Mouse (Mus musculus) forebrain, embryonic 12.5 days (tissue): ENCODE results near the gene Tnip1. TPM values are rescaled to one million over a fixed set of nuclear protein-coding genes. Genes with fewer than 3 reads are reported as not detected.
"Not testable (repeated sequence)": the region's sequence is repeated elsewhere in the genome, so short reads cannot be mapped to it uniquely, and the experiment has no call there.

Experiments used
- ATAC-seq: fragments of 200-750 bp; cut with Nextera tagmentation; 2 replicates; pipeline ENCODE4 v1.8.0; 2017; ENCODE audit warnings: moderate TSS enrichment; ENCODE audit not compliant: low FRiP score
- H3K27ac ChIP-seq: fragments of 300-500 bp; sonication (generic); 2 replicates; pipeline ENCODE4 v1.5.1; 2016; ENCODE audit warnings: mild to moderate bottlenecking
- H3K27me3 ChIP-seq: fragments of 300-500 bp; sonication (generic); 2 replicates; pipeline ENCODE4 v1.6.1; 2016; ENCODE audit warnings: mild to moderate bottlenecking
- H3K36me3 ChIP-seq: fragments of 300-500 bp; sonication (generic); replicated peaks from 2 replicates; pipeline ENCODE4 v1.6.1; 2016; ENCODE audit warnings: mild to moderate bottlenecking
- H3K4me1 ChIP-seq: fragments of 300-500 bp; sonication (generic); 2 replicates; pipeline ENCODE4 v1.6.1; 2016
- H3K4me2 ChIP-seq: fragments of 300-500 bp; sonication (generic); 2 replicates; pipeline ENCODE4 v1.6.1; 2016; ENCODE audit warnings: mild to moderate bottlenecking, moderate library complexity
- H3K4me3 ChIP-seq: fragments of 300-500 bp; sonication (generic); replicated peaks from 2 replicates; pipeline ENCODE4 v1.5.1; 2016; ENCODE audit warnings: mild to moderate bottlenecking
- H3K9ac ChIP-seq: fragments of 300-500 bp; sonication (generic); 2 replicates; pipeline ENCODE4 v1.6.1; 2016; ENCODE audit warnings: mild to moderate bottlenecking
- H3K9me3 ChIP-seq: fragments of 300-500 bp; sonication (generic); 2 replicates; pipeline ENCODE4 v1.6.1; 2016
- WGBS: fragments of 180-500 bp; shearing (Covaris S2); methylation state at CpG from one replicate; pipeline ENCODE4 v1.1.7; 2016; 5-methylcytosine and 5-hydroxymethylcytosine counted together
- polyA plus RNA-seq: library from polyadenylated mRNA; unstranded; fragments of >200 nt; fragmentation: Nextera tagmentation; extraction: Ambion mirVana; gene quantifications from 2 replicates; pipeline ENCODE4 v1.2.1, GENCODE M21; 2016

Gene Tnip1
- polyA plus RNA-seq, 1 experiment from 2014 or later: 12.1 TPM

GRCm38 (mm10) chr11:54899657-54900056 lies 63.1 kb downstream of the Tnip1 start:
- H3K4me1 ChIP-seq: peaks cover 15% of the 10 kb centered on the region
- H3K27ac ChIP-seq: no peak overlapping the region
- no peaks in the 10 kb centered on the region for H3K36me3 ChIP-seq
- H3K9me3 ChIP-seq: no peaks in the 10 kb centered on the region
- H3K4me2 ChIP-seq: no peak overlapping the region
- ATAC-seq: no peak
- H3K27me3 ChIP-seq: 0 out of 2 replicates have a peak, but pooled peaks cover 8% of the 10 kb centered on the region
- 81% methylated on average over 4 of the region's 4 CpGs for WGBS
- H3K9ac ChIP-seq: no peak overlapping the region
- H3K4me3 ChIP-seq: no peak overlapping the region

- no peak overlapping the region for H3K4me2 ChIP-seq
- H3K4me3 ChIP-seq: no peak overlapping the region
- H3K36me3 ChIP-seq: no peaks in the 10 kb centered on the region
- H3K27me3 ChIP-seq: 0 out of 2 replicates have a peak, but pooled peaks cover 4% of the 10 kb centered on the region
- no peak overlapping the region for H3K27ac ChIP-seq
- H3K9ac ChIP-seq: no peak overlapping the region
- 53% methylated on average over 5 of the region's 5 CpGs for WGBS
- peaks cover 4% of the 10 kb centered on the region; the same call in 1 of the 2 replicates for H3K4me1 ChIP-seq
- no peak for ATAC-seq
- no peaks in the 10 kb centered on the region for H3K9me3 ChIP-seq
These were observed 65.2 kb downstream of the Tnip1 start for GRCm38 (mm10) chr11:54897470-54897869.

GRCm38 (mm10) chr11:54896646-54897045 lies 66.1 kb downstream of the Tnip1 start:
- not testable (repeated sequence) for H3K9ac ChIP-seq, H3K36me3 ChIP-seq, H3K4me1 ChIP-seq, ATAC-seq, H3K9me3 ChIP-seq, H3K4me2 ChIP-seq, H3K27ac ChIP-seq, H3K27me3 ChIP-seq, H3K4me3 ChIP-seq
- WGBS: 88% methylated on average over 3 of the region's 3 CpGs

- 76% methylated on average over 9 of the region's 9 CpGs for WGBS
- H3K27ac ChIP-seq: no peak overlapping the region
- ATAC-seq: no peak
- no peak overlapping the region for H3K4me3 ChIP-seq
- H3K4me1 ChIP-seq: no peaks in the 10 kb centered on the region
- H3K9me3 ChIP-seq: no peaks in the 10 kb centered on the region
- no peaks in the 10 kb centered on the region for H3K27me3 ChIP-seq
- no peak overlapping the region for H3K4me2 ChIP-seq
- H3K36me3 ChIP-seq: no peaks in the 10 kb centered on the region
- no peak overlapping the region for H3K9ac ChIP-seq
These were observed 68.1 kb downstream of the Tnip1 start for GRCm38 (mm10) chr11:54894589-54894988.

- no peak for ATAC-seq
- WGBS: 66% methylated on average over 7 of the region's 7 CpGs
These were observed 70.6 kb downstream of the Tnip1 start for GRCm38 (mm10) chr11:54892091-54892490.

GRCm38 (mm10) chr11:54891341-54891740 lies 71.4 kb downstream of the Tnip1 start:
- Histone ChIP-seq H3K27me3 (no peaks in the 10 kb centered on the region), H3K4me2 (no peak overlapping the region), H3K9ac (no peak overlapping the region), H3K27ac (no peak overlapping the region), H3K36me3 (no peaks in the 10 kb centered on the region), H3K4me1 (no peaks in the 10 kb centered on the region), H3K4me3 (no peak overlapping the region), H3K9me3 (no peaks in the 10 kb centered on the region)
- WGBS: 82% methylated on average over 5 of the region's 5 CpGs
- ATAC-seq: no peak

More at GRCm38 (mm10) chr11:54892091-54892490, 70.6 kb downstream of the Tnip1 start:
- Histone ChIP-seq H3K4me2 (no peak overlapping the region), H3K9me3 (no peaks in the 10 kb centered on the region), H3K4me3 (no peak overlapping the region), H3K9ac (no peak overlapping the region), H3K36me3 (no peaks in the 10 kb centered on the region), H3K27me3 (no peaks in the 10 kb centered on the region), H3K27ac (no peak overlapping the region), H3K4me1 (no peaks in the 10 kb centered on the region)

GRCm38 (mm10) chr11:54887927-54888326 lies 74.8 kb downstream of the Tnip1 start:
- H3K4me3 ChIP-seq: no peak overlapping the region
- H3K9me3 ChIP-seq: no peaks in the 10 kb centered on the region
- H3K4me1 ChIP-seq: no peaks in the 10 kb centered on the region
- H3K36me3 ChIP-seq: no peaks in the 10 kb centered on the region
- 87% methylated on average over 6 of the region's 6 CpGs for WGBS
- H3K27ac ChIP-seq: no peak overlapping the region
- no peak for ATAC-seq
- no peak overlapping the region for H3K9ac ChIP-seq
- no peak overlapping the region for H3K4me2 ChIP-seq
- H3K27me3 ChIP-seq: no peaks in the 10 kb centered on the region

- Histone ChIP-seq H3K27ac (no peak overlapping the region), H3K9me3 (no peaks in the 10 kb centered on the region), H3K9ac (no peak overlapping the region), H3K4me1 (peaks cover 6% of the 10 kb centered on the region), H3K36me3 (no peaks in the 10 kb centered on the region), H3K4me3 (no peak overlapping the region), H3K4me2 (no peak overlapping the region), H3K27me3 (no peaks in the 10 kb centered on the region)
- 90% methylated on average over 2 of the region's 2 CpGs for WGBS
- no peak for ATAC-seq
These were observed 77.3 kb downstream of the Tnip1 start for GRCm38 (mm10) chr11:54885406-54885805.

GRCm38 (mm10) chr11:54884937-54885336 lies 77.8 kb downstream of the Tnip1 start:
- no peaks in the 10 kb centered on the region for H3K9me3 ChIP-seq

GRCm38 (mm10) chr11:54884197-54884828 lies 78.4 kb downstream of the Tnip1 start:
- Histone ChIP-seq H3K27me3 (no peaks in the 10 kb centered on the region), H3K9ac (no peak overlapping the region), H3K36me3 (no peaks in the 10 kb centered on the region), H3K9me3 (no peaks in the 10 kb centered on the region), H3K4me3 (no peak overlapping the region), H3K4me1 (peaks cover 6% of the 10 kb centered on the region), H3K27ac (no peak overlapping the region), H3K4me2 (no peak overlapping the region)
- WGBS: 88% methylated on average over 5 of the region's 5 CpGs
- ATAC-seq: no peak

More at GRCm38 (mm10) chr11:54884937-54885336, 77.8 kb downstream of the Tnip1 start:
- Histone ChIP-seq H3K4me3 (no peak overlapping the region), H3K4me2 (no peak overlapping the region), H3K27me3 (no peaks in the 10 kb centered on the region), H3K4me1 (peaks cover 6% of the 10 kb centered on the region), H3K9ac (no peak overlapping the region), H3K27ac (no peak overlapping the region), H3K36me3 (no peaks in the 10 kb centered on the region)
- no peak for ATAC-seq
- WGBS: 41% methylated on average over 5 of the region's 5 CpGs

GRCm38 (mm10) chr11:54882671-54883070 lies 80.0 kb downstream of the Tnip1 start:
- no peaks in the 10 kb centered on the region for H3K27me3 ChIP-seq
- WGBS: 43% methylated on average over 8 of the region's 8 CpGs
- H3K4me3 ChIP-seq: no peak overlapping the region
- no peak overlapping the region for H3K4me2 ChIP-seq
- H3K4me1 ChIP-seq: peaks cover 6% of the 10 kb centered on the region
- no peaks in the 10 kb centered on the region for H3K9me3 ChIP-seq
- no peak overlapping the region for H3K9ac ChIP-seq
- no peak for ATAC-seq
- H3K36me3 ChIP-seq: no peaks in the 10 kb centered on the region
- no peak overlapping the region for H3K27ac ChIP-seq

GRCm38 (mm10) chr11:54881051-54881474 lies 81.7 kb downstream of the Tnip1 start:
- H3K9me3 ChIP-seq: no peaks in the 10 kb centered on the region
- peaks cover 6% of the 10 kb centered on the region for H3K4me1 ChIP-seq
- H3K9ac ChIP-seq: no peak overlapping the region
- WGBS: 6% methylated on average over 2 of the region's 2 CpGs
- no peak overlapping the region for H3K27ac ChIP-seq
- no peaks in the 10 kb centered on the region for H3K27me3 ChIP-seq
- H3K4me3 ChIP-seq: no peak overlapping the region
- no peaks in the 10 kb centered on the region for H3K36me3 ChIP-seq
- no peak for ATAC-seq
- no peak overlapping the region for H3K4me2 ChIP-seq

- Histone ChIP-seq H3K27ac (no peak overlapping the region), H3K4me2 (no peak overlapping the region), H3K36me3 (0 out of 2 replicates have a peak, but pooled peaks cover 3% of the 10 kb centered on the region), H3K27me3 (no peaks in the 10 kb centered on the region), H3K9ac (no peak overlapping the region), H3K4me1 (peaks cover 6% of the 10 kb centered on the region), H3K9me3 (no peaks in the 10 kb centered on the region), H3K4me3 (no peak overlapping the region)
- 89% methylated on average over 10 of the region's 10 CpGs for WGBS
- no peak for ATAC-seq
These were observed 82.8 kb downstream of the Tnip1 start for GRCm38 (mm10) chr11:54879922-54880321.
